In the genomic region with DNA sequence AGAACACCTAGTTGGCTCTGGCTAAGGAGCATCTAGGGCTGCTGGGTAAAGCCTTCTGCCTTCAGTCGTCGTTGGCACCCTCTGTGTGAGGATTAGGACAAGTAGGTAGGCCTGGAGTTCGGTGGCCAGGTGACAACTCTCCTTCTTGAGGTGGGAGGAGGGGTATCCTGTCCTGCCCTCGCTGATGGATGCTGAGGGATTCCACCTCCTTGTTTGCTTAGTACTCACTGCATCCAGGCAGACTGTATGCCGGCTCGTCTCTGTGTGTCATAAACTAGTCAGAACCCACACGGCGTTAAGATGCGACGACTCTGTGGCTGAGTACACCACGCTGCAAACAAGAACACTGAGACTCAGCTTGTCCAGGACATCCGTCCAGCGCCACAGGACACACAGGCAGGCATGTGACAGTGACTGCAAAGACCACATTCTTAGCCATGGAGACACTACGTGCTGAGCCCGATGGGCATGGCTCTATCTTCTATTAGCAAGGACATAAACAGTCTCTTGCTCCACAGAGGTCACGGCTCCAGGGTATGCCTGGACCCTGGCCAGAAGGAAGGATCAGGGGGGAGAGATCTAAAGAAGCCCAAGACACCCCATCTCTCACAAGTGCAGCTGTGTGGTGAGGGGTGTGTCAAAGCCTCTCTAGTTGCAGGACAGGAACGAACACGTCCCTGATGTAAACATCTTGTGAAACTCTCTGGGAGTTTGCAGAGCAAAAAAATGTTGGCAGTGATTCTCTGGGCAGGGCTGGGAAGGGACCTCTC, we compare ENCODE assay signal across 9 mouse cellular contexts. TPM values are rescaled to one million over a fixed set of nuclear protein-coding genes. Genes with fewer than 3 reads are reported as not detected.
A peak's percentile ranks its signal among the peaks of the same experiment; 100 is the strongest.
DNase-seq lines count a peak whose midpoint lies in the region; ATAC-seq and TF ChIP-seq lines count a peak whose summit lies in the region.
"Had no signal": no experiment of that assay in that cellular context is flagged by ENCODE, and none has a peak within 500 bp of the region (broad histone marks: within the 10 kb centered on the region; RNA-seq: fewer than 3 reads in every experiment).

No protein-coding gene starts in this region.

- H3K4me2 ChIP-seq in lung, postnatal 0 days (replicated peaks; ENCODE audit: low read depth, low read length): no peak overlapping the region

- peak; percentile 82 for ATAC-seq in lung, postnatal 0 days

- no peak for TF ChIP-seq CTCF in E14TG2a.4 (conservative IDR thresholded peaks at IDR 0.05; ENCODE audit: low read length)
- peak; percentile 40 for TF ChIP-seq CTCF in lung, postnatal 0 days (IDR thresholded peaks at IDR 0.05)

- peak; percentile 73 for DNase-seq in gastrocnemius, adult 18-20 months (ENCODE audit: low spot score)
- no peak for DNase-seq in gastrocnemius, adult 8-10 months (ENCODE audit: low spot score in 2 of 2)
- no peak for DNase-seq in heart, embryonic 10.5 days (ENCODE audit: low spot score)
- DNase-seq in lung, postnatal 0 days (ENCODE audit: low spot score): peak; percentile 97
- no peak for DNase-seq in right cerebral cortex, postnatal 36 days (ENCODE audit: low spot score in 2 of 2)
- DNase-seq in thymus, postnatal 4 days: no peak
- DNase-seq in left cerebral cortex, adult 8-10 months (ENCODE audit: low spot score in 2 of 2): no peak
- DNase-seq: right cerebral cortex, adult 18-20 months had no signal

- H3K9ac ChIP-seq in lung, postnatal 0 days (replicated peaks; ENCODE audit: low read depth): peak overlapping the region; percentile 20; the same call in 1 of the 2 replicates

- peaks cover 82% of the 10 kb centered on the region for H3K4me1 ChIP-seq in E14TG2a.4 (replicated peaks; ENCODE audit: low read depth, low read length)
- H3K4me1 ChIP-seq in heart, embryonic 10.5 days: peaks cover 41% of the 10 kb centered on the region
- peaks cover 52% of the 10 kb centered on the region for H3K4me1 ChIP-seq in lung, postnatal 0 days (ENCODE audit: insufficient read depth, low read depth, low read length)

- peak overlapping the region; percentile 52 for H3K4me3 ChIP-seq in E14TG2a.4 (replicated peaks; ENCODE audit: low read length)
- H3K4me3 ChIP-seq in heart, embryonic 10.5 days: no peak overlapping the region
- no peak overlapping the region for H3K4me3 ChIP-seq in lung, postnatal 0 days (ENCODE audit: low read depth, low read length)

- H3K27ac ChIP-seq in heart, embryonic 10.5 days: peak overlapping the region; percentile 8
- H3K27ac ChIP-seq in lung, postnatal 0 days (ENCODE audit: low read length): peak overlapping the region; percentile 81

- peaks cover 41% of the 10 kb centered on the region for H3K36me3 ChIP-seq in E14TG2a.4 (ENCODE audit: insufficient read depth, low read length)
- H3K36me3 ChIP-seq in heart, embryonic 10.5 days: peaks cover 33% of the 10 kb centered on the region
- H3K36me3 ChIP-seq in lung, postnatal 0 days (ENCODE audit: insufficient read depth, low read length): peaks cover 25% of the 10 kb centered on the region

- H3K27me3 ChIP-seq in E14TG2a.4 (ENCODE audit: insufficient read depth, low read length): no peaks in the 10 kb centered on the region
- no peaks in the 10 kb centered on the region for H3K27me3 ChIP-seq in heart, embryonic 10.5 days (ENCODE audit: insufficient read depth, poor library complexity, severe bottlenecking)
- H3K27me3 ChIP-seq in lung, postnatal 0 days (replicated peaks; ENCODE audit: insufficient read depth, low read length): no peaks in the 10 kb centered on the region

- peak; percentile 93 for TF ChIP-seq EP300 in lung, postnatal 0 days (IDR thresholded peaks at IDR 0.05)

- 62% methylated on average over 18 of the region's 18 CpGs for WGBS in heart, embryonic 10.5 days
- WGBS in lung, postnatal 0 days: 12% methylated on average over 18 of the region's 18 CpGs

- H3K9me3 ChIP-seq in E14TG2a.4 (ENCODE audit: low read length): no peaks in the 10 kb centered on the region
- H3K9me3 ChIP-seq in heart, embryonic 10.5 days: no peaks in the 10 kb centered on the region
- no peaks in the 10 kb centered on the region for H3K9me3 ChIP-seq in lung, postnatal 0 days (ENCODE audit: low read length)

RNA-seq across cellular contexts. Expression of a gene that starts 13.6 kb away (rescaled TPM):
- total RNA-seq in gastrocnemius, adult 18-20 months (2021): 10 to 100 TPM; 23.5 to 27.8 TPM
- total RNA-seq in gastrocnemius, adult 8-10 months (2022): 10 to 100 TPM in 2 of 4 experiments, 1 to 10 TPM in 2; 7.8 to 22.8 (median 13.9) TPM
- polyA plus RNA-seq in heart, embryonic 10.5 days (2016; fragmentation: Nextera tagmentation; extraction: Ambion mirVana): 20.9 and 22.0 TPM in 2 replicates
- polyA plus RNA-seq in lung, postnatal 0 days (2015; fragmentation: Nextera tagmentation; extraction: Ambion mirVana): 29.5 and 35.9 TPM in 2 replicates
- 10 to 100 TPM; 14.3 to 21.7 (median 18.2) TPM for total RNA-seq in left cerebral cortex, adult 8-10 months (2022)

Comparison
In these comparisons a context has a peak if more than half of its experiments do, and no peak if none do; other contexts are left out.
1. DNase-seq: peak in gastrocnemius, adult 18-20 months (single experiment) and lung, postnatal 0 days (single experiment); none in gastrocnemius, adult 8-10 months (0 of 2), heart, embryonic 10.5 days (single experiment), right cerebral cortex, postnatal 36 days (0 of 2), thymus, postnatal 4 days (single experiment) and left cerebral cortex, adult 8-10 months (0 of 2).